Mouse (Mus musculus) E14TG2a.4 (cell line): ENCODE data around the gene Slc46a1.

ENCODE experiments used
- H3K27me3 ChIP-seq: 2 replicates; pipeline ENCODE4 v1.6.1; 2014; ENCODE audit warnings: low read length, control low read depth; ENCODE audit not compliant: insufficient read depth
- H3K36me3 ChIP-seq: 2 replicates; pipeline ENCODE4 v1.6.1; 2014; ENCODE audit warnings: low read length, control low read depth; ENCODE audit not compliant: insufficient read depth
- H3K4me1 ChIP-seq: replicated peaks from 2 replicates; pipeline ENCODE4 v1.6.1; 2014; ENCODE audit warnings: low read depth, low read length, control low read depth
- H3K4me3 ChIP-seq: replicated peaks from 2 replicates; pipeline ENCODE4 v1.5.1; 2014; ENCODE audit warnings: mild to moderate bottlenecking, low read length
- H3K9me3 ChIP-seq: 2 replicates; pipeline ENCODE4 v1.6.1; 2014; ENCODE audit warnings: low read length, control low read depth
- CTCF ChIP-seq: conservative IDR thresholded peaks from 2 replicates; pipeline ENCODE4 v1.5.1; 2014; ENCODE audit warnings: low read length
- NANOG ChIP-seq: IDR thresholded peaks from 2 replicates; pipeline ENCODE4 v1.6.1; 2014; ENCODE audit warnings: borderline replicate concordance, low read length, mixed read lengths
- POU5F1 ChIP-seq: IDR thresholded peaks from 2 replicates; pipeline ENCODE4 v1.6.1; 2014; ENCODE audit warnings: low read length, borderline replicate concordance

The Slc46a1 gene

DNA sequence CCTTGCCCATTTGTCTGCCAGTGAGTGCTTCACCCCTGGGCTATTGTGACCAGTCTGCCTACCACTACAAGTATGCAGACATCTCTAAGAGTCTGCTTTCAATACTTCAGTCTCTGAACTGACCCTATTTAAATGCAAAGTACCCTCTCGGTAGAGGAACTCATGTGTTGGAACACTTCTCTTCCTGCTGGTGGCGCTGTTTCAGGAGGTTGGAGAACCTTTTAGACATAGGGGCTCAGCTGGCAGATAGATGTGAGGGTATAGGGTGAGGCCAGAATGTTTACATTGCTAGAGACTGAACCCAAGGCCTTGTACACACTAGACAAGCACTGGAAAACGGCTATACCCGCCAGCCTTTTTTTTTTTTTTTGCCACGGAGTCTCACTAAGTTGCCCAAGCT is 37.2 kb upstream of the Slc46a1 start:
- TF ChIP-seq NANOG = no peak
- peak; percentile 66 for TF ChIP-seq CTCF
- no peak for TF ChIP-seq POU5F1
- Histone ChIP-seq H3K36me3 (no peaks in the 10 kb centered on the region), H3K27me3 (peaks cover 8% of the 10 kb centered on the region), H3K9me3 (no peaks in the 10 kb centered on the region), H3K4me3 (no peak overlapping the region), H3K4me1 (peaks cover 56% of the 10 kb centered on the region)

DNA sequence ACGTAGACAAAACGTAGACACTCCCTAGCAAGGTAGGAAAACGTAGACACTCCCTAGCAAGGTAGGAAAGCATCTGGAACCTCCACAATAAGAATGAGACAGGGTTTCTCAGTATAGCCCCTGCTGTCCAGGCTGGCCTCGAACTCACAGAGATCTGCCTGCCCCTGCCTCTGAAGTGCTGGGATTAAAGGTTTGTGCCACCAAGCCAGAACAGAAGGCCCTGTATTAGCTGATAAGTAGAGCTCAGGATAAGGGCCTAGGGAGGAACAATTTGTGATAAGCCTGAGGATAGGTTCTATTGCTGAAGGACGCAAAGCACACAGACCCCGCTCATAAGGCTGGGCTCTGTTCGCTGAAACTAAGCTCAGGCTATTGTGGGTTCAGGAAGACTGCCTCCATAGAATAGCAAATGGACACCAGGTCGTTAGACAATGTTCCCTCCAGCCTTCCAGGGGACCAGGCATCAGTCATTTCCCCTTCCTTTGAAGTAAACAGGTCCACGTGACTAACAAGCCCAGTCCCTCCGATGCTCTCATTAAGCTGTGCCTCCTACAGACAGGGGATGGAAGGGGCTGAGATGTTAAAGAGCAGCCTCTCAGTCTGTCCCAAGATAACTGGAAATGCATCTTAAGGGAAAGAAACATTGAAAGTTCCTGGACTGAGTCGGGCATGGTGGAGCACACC is 35.2 kb upstream of the Slc46a1 start:
- Histone ChIP-seq H3K4me1 (peaks cover 63% of the 10 kb centered on the region), H3K27me3 (peaks cover 11% of the 10 kb centered on the region), H3K4me3 (no peak overlapping the region; the same call in 1 of the 2 replicates), H3K36me3 (no peaks in the 10 kb centered on the region), H3K9me3 (no peaks in the 10 kb centered on the region)
- no peak for TF ChIP-seq CTCF
- no peak for TF ChIP-seq NANOG
- no peak for TF ChIP-seq POU5F1

DNA sequence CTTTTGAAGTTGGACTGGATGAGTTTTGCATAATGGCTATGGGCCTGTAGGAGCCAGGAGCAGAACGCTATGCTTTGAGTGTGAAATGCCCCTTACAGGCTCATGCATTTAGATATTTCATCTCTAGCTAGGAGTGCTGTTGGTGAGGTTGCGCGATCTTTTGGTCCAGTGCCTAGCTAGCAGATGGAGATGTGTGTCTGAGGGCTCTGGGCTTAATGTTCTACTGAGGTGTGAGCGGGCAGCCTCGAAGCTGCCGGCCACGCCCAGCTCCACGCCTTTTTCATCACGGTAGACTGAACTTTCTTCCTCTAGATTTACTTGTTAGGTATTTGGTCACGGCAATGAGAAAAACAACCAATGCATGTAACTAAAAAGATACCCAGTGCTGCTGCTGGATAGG is 34.3 kb upstream of the Slc46a1 start:
- Histone ChIP-seq H3K4me1 (peaks cover 70% of the 10 kb centered on the region), H3K4me3 (no peak overlapping the region), H3K36me3 (no peaks in the 10 kb centered on the region), H3K9me3 (no peaks in the 10 kb centered on the region), H3K27me3 (peaks cover 6% of the 10 kb centered on the region)
- TF ChIP-seq POU5F1 (no peak), NANOG (no peak), CTCF (no peak)

DNA sequence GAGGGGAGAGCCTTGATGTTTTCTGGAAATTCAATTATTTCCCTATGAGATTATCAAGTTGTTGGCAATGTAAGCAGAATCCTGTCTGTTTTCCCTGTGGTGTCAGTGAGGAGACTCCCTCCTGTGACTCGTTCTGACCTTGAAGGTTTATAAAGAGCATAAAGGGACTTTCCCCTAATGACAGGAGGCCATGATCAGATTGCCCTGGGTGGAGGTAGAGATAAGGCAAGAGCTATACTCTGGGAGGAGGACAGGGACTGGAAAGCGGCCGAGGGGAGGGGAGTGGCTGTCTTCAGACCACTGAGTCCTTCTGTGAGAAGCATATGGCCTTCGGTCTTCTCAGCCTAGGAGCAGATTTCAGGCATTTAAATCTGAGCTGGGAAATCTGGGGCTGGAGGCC is 31.4 kb upstream of the Slc46a1 start:
- TF ChIP-seq NANOG = no peak
- H3K36me3 ChIP-seq = no peaks in the 10 kb centered on the region
- no peaks in the 10 kb centered on the region for H3K9me3 ChIP-seq
- H3K4me3 ChIP-seq = no peak overlapping the region
- H3K4me1 ChIP-seq = peaks cover 54% of the 10 kb centered on the region
- H3K27me3 ChIP-seq = peaks cover 6% of the 10 kb centered on the region

DNA sequence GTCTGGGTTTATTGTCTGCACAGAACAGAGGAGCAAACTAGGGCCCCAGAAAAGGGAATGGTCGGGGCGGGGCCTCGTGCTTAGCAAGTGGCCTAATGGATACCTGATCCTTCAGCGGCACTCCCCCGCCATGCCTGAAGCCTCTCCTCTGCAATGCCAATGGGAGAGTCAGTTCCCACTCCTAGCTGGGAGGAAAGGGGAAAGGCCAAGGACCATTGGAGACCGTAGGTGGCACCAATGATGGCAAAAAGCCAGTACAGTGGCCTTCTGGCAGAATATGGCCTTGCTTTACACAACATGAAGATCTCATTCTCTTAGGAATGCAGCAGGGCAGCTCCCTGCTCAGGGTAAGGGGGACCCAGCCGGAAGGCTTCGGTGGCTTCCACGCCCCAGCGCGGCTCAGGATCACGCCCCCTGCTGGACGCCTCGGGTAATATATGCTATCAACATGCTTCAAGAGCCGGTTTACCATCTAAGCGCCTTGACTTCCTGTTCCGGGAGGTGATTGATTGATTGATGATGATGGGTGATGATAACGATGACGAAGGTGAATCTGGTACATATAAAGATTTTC is 29.6 kb upstream of the Slc46a1 start:
- H3K9me3 ChIP-seq = no peaks in the 10 kb centered on the region
- H3K4me1 ChIP-seq = peaks cover 43% of the 10 kb centered on the region
- TF ChIP-seq NANOG (no peak), CTCF (peak; percentile 78), POU5F1 (no peak)
- H3K4me3 ChIP-seq = peak overlapping the region; percentile 68
- H3K27me3 ChIP-seq = peaks cover 6% of the 10 kb centered on the region
- no peaks in the 10 kb centered on the region for H3K36me3 ChIP-seq

DNA sequence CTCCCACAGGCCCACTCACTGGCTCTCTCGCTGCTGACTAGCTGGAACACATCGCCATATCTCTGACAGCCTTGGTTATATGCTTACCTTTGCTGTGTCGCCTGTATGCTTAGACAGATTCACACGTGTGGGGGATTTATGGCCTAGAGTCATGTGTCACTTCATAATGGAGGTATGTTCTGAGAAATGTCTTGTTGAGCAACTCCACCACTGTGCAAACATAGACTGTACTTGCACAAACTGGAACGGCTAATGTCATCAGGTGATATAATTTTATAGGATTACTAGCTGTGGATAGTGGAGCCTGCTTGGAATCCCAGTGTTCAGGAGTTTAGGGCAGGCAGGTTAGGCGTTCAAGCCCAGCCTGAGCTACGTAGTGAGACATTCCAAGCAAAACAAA is 28.3 kb upstream of the Slc46a1 start:
- peaks cover 6% of the 10 kb centered on the region for H3K27me3 ChIP-seq
- TF ChIP-seq POU5F1 = no peak
- no peak for TF ChIP-seq CTCF
- TF ChIP-seq NANOG = no peak
- no peaks in the 10 kb centered on the region for H3K36me3 ChIP-seq
- no peaks in the 10 kb centered on the region for H3K9me3 ChIP-seq
- no peak overlapping the region for H3K4me3 ChIP-seq
- H3K4me1 ChIP-seq = peaks cover 34% of the 10 kb centered on the region

DNA sequence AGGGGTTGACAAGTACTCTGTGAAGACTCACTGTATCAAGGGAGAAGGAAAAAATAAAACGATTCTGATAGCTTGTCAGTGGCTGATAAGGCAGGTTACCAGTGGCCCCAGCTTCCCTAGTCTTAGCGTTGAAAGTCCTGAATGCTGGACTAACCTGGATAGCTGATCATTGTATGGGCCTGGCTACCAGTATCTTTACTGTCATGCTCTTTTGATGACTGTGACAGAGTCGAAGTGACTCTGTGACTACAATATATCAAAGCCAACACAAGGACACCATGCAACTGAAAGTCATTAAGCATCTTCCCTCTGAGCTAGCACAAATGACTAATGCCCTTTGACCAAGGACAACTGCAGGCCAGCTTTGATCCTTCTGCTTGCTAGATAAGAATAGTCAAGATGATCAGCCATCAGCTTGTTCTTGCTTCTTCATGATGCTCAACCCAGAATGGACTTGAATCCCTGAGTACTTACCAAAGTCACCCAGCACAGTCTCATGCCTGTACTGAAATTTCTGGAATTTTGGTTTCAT is 27.0 kb upstream of the Slc46a1 start:
- H3K4me3 ChIP-seq = no peak overlapping the region
- 0 out of 2 replicates have a peak, but pooled peaks cover 2% of the 10 kb centered on the region for H3K27me3 ChIP-seq
- peaks cover 33% of the 10 kb centered on the region for H3K4me1 ChIP-seq
- no peaks in the 10 kb centered on the region for H3K9me3 ChIP-seq
- H3K36me3 ChIP-seq = no peaks in the 10 kb centered on the region
- no peak for TF ChIP-seq CTCF
- no peak for TF ChIP-seq NANOG
- TF ChIP-seq POU5F1 = no peak

DNA sequence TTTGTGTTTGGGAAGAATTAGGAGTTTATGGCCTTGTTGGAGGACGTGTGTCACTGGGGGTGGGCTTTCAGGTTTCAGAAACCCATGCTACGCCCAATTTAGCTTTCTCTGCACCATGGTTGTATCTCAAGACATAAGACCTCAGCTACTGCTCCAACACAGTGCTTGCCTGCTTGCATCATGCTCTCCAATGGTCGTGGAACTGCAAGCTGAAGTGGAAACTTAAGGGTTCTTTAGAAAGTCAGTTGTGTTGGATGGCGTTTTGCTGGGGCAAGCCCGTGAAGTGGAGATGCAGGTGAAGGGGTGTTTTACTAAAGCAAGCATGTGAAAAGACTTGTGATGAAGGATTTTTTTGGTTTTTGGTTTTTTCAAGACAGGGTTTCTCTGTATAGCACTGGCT is 22.4 kb upstream of the Slc46a1 start:
- Histone ChIP-seq H3K4me3 (no peak overlapping the region), H3K9me3 (no peaks in the 10 kb centered on the region), H3K4me1 (peaks cover 15% of the 10 kb centered on the region), H3K36me3 (no peaks in the 10 kb centered on the region), H3K27me3 (no peaks in the 10 kb centered on the region)
- TF ChIP-seq CTCF (no peak), POU5F1 (no peak), NANOG (no peak)

DNA sequence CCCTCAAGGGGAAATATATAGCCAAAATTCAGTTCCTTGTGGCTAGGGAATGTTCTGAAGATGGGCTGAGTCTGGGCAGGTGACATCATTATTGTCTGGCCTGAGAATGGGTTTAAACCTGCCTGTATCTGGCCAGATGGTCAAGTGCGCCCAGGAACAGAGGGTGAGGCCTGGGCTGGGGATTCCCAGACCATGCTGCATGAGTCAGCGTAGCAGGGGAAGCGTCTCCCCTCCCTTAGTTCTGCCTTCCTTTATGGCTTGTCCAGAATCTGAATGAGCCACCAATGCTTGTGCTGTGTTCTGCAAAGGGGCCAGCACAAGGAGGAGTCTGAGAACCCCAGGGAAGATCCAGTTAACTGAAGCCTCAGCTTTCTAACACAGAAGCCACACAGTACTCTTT is 18.3 kb upstream of the Slc46a1 start:
- Histone ChIP-seq H3K36me3 (no peaks in the 10 kb centered on the region), H3K27me3 (0 out of 2 replicates have a peak, but pooled peaks cover under 1% of the 10 kb centered on the region), H3K9me3 (no peaks in the 10 kb centered on the region), H3K4me1 (peaks cover 18% of the 10 kb centered on the region), H3K4me3 (no peak overlapping the region)
- no peak for TF ChIP-seq NANOG
- TF ChIP-seq CTCF = no peak
- no peak for TF ChIP-seq POU5F1
